Mouse (Mus musculus): ENCODE measurements around the gene Cuedc1. TPM values are rescaled to one million over a fixed set of nuclear protein-coding genes. Genes with fewer than 3 reads are reported as not detected.

Gene Cuedc1
- total RNA-seq (2021), result 10 to 100 TPM; 76.3 to 78.6 TPM
- long read RNA-seq, experiment 1, transcript Cuedc1-201 (11 exons, 3,180 nt), result major isoform, 7 of 72 reads
- long read RNA-seq, experiment 1, partial matches to known transcripts, result 10 of 72 reads
- long read RNA-seq, experiment 1, other reads (novel, unspliced or antisense), result 54 of 72 reads
- long read RNA-seq, experiment 2, transcript Cuedc1-201 (11 exons, 3,180 nt), result major isoform, 14 of 87 reads
- long read RNA-seq, experiment 2, partial matches to known transcripts, result 15 of 87 reads
- long read RNA-seq, experiment 2, other reads (novel, unspliced or antisense), result 57 of 87 reads

DNA sequence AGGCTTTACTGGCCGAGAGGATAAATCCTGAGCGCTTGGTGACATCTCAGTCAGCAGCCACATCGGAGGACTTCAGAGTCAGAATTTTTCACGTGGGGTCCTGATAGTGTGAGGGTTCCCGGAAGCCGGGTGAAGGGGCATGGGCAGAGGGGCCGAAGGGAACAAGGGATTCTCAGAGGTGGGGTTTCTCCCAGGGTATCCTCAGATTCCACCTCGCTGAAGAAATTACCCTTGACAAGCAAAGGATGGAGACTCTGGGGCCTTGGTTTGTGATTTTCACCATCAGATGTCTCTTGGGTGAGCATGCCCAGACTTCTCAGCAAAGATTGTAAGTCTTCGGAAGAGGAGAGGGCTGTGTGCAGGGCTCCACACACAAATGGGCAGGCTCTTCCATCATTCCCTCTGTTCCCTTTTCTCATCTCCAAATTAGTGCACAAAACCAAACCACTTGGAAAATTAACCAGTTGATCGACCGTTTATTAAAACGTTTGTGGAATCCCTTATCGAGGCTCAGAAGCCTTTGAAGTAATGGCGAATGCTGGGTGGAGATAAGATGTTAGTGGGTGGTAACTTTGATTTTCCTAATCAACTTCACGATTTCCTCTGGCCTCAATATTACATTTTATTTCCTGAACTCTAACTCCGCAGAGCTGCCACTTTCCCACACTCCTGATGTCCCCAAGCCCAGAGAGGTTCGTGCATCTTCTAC, at the start of gene Cuedc1:
TSS of gene Cuedc1 (plus strand) at position 38 of the 709 bp plus-strand sequence.
- no peak for DNase-seq

DNA sequence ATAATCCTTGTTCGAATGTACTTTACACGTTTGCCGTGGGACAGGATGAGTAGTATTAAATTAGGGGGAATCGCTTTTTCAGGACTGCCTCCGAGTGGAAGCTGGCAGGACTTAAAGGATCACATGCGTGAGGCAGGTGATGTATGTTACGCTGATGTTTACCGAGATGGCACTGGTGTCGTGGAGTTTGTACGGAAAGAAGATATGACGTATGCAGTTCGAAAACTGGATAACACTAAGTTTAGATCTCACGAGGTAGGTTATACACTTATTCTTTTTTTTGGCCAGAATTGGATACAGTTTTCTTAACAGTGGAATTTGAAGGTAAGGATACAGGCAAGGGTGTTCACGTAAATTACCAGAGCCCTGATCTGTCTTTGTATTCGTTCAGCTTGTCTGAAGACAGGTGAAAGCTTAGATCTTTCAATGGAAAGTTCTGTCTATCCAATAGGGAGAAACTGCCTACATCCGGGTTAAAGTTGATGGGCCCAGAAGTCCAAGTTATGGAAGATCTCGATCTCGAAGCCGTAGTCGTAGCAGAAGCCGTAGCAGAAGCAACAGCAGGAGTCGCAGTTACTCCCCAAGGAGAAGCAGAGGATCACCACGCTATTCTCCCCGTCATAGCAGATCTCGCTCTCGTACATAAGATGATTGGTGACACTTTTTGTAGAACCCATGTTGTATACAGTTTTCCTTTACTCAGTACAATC, 48.7 kb upstream of the Cuedc1 start:
- no peak for DNase-seq

DNA sequence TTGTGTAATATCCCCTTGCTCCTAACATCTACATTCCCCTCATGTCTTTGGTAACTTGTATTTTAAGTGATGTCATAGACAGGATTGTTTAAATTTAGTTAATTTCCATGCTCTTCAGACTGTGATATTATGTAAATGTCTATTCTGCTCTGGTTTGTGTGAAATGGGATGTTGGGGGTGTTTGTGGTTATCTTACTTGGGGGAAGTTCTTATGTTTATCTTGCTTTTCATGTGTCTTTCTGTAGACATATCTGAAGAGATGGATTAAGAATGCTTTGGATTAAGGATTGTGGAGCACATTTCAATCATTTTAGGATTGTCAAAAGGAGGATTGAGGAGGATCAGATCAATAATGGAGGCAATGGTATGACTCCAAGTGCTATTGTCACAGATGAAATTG, 48.1 kb upstream of the Cuedc1 start:
- no peak for DNase-seq

DNA sequence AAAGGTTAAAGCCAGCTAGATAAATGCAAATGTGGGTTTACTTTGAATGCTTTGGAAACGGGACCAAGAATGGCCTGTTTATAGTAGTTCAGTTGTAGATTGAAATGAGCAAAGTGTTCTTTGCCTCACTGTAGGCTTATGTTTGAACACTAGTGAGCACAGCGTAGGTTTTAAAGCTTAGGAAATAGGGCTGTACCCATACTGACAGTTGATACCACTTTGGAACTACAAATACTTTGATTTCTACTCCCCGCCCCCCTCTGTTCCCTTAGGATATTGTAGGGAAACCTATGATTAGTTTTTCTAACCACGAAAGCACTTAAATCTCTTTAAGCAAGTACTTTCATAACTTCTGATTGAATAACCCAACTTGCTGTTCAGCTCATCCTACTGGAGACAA, 45.2 kb upstream of the Cuedc1 start:
- no peak for DNase-seq

DNA sequence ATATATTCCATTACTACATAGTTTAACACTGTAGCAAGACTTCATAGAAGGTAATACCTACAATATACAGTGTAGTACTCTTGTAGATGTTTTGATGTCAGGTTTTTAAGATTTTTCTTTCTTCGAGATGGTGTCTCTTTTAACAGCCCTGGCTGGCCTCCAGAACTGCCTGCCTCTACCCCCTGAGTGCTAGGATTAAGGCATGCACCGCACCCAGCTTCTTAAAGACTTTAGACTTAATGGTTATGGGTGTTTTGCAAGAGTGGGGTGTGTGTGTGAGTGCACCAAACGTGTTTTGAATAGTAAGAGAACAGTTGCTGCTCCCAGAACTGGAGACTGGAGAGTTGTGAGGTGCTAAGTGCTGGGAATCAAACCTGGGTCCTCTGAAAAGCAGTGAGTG, 44.0 kb upstream of the Cuedc1 start:
- DNase-seq, result no peak

DNA sequence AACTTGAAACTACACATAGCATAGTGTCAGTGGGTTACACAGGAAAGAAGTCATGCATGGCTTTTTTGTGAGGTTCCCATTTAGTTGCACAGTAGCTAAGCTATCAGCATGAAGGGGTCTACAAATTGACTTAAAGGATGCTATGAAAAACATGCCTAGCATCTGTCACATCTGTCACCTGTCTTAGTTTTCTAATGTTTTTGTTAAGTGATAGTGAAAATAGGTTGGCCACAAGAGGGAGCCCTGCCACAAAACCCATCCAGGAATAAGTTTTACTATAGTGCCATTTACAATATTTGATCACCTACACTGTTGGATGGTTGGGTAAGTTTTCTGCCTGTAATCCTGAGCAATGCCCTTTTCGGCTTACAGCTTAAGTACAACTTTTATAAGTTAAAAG, 43.3 kb upstream of the Cuedc1 start:
- no peak for DNase-seq

DNA sequence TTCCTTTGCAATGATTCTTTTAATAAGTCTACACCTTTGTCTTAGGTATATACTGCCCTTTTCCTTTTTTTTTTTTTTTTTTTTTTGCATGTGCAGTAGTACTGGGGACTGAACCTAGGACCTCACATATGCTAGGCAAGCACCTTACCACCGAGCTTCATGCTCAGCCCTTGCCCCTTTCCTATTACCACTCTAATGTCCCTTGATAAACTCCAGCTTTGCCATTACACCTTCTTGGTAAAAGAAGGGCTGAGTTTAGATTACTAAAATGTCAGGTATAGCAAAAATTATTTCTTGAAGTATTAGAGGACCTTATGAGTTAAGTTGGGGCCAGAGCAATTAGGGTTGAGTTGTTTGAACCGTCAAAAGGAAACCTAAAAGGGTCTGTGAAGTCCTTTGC, 42.1 kb upstream of the Cuedc1 start:
- no peak for DNase-seq

DNA sequence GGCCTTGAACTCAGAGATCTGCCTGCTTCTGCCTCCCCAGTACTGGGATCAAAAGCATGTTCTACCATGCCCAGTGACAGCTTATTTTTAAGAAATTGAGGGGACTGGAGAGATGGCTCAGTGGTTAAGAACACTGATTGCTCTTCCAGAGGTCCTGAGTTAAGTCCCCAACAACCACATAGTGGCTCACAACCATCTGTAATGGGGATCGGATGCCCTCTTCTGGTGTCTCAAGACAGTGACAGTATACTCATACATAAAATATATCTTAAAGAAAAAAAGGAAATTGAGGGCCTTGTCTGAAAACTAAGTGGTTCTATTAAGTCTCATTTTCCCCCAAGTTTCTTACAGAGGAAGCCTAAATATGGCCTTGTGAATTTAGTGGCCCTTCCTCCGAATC, 40.1 kb upstream of the Cuedc1 start:
- DNase-seq, result no peak

DNA sequence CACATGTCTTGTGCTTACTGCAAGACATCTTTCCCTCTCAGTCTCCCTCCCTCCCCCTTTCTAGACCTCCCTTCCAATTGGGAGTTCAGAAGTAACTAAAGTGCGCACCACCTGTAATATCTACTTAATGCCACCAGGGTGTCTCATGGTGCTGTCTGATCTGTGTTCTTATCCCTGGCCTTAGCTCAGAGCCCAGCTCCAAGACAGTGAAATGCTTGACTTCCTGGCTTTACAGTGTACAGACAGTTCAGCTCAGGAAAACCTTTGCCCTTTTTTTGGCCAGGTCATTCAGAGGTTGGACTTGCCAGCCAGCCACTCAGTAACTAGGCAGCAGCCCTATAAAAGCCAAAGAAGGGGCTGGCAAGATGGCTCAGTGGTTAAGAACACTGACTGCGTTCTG, 38.7 kb upstream of the Cuedc1 start:
- DNase-seq, result peak; percentile 63

DNA sequence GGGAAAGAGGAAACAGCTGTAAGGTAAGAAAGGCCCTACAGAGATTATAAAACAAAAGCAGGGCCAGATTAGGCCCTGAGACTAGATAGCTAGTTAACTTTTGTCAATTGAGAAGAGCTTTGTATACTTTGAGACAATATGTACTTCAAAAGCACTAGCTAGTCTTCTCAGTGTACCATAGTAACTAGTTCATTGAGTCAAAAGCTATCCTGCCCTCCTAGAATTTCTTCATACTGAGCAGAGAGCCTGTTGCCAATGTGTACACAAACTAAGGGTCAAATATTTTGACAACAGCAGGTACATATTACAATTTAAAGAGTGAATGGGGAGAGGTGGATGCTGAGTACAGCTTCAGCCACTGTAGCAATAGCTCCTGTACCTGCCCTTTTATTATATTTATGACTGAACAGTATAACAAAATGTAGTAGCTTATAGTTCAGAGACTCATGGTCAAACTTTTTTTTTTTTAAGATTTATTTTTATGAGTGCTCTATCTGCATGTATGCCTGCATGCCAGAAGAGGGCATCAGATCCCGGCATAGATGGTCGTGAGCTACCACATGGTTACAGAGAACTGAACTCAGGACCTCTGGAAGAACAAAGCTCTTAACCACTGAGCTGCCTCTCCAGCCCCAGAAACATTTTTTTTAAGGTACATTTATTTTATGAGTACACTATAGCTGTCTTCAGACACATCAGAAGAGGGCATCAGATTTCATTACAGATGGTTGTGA, 35.8 kb upstream of the Cuedc1 start:
- DNase-seq, result no peak

DNA sequence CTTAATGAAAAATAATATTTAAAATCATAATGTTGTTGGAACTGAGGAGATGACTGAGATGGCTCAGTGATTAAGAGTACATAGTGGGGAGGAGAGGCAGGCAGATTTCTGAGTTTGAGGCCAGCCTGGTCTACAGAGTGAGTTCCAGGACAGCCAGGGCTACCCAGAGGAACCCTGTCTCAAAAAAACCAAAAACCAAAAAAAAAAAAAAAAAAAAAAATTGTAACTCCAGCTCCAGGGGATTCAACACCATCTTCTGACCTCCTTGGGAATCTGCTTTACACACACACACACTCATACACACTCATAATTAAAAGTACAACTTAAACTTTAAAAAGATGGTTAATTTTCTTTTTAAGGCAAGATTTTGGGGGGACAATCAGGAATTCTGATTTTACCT, 32.1 kb upstream of the Cuedc1 start:
- DNase-seq, result no peak

DNA sequence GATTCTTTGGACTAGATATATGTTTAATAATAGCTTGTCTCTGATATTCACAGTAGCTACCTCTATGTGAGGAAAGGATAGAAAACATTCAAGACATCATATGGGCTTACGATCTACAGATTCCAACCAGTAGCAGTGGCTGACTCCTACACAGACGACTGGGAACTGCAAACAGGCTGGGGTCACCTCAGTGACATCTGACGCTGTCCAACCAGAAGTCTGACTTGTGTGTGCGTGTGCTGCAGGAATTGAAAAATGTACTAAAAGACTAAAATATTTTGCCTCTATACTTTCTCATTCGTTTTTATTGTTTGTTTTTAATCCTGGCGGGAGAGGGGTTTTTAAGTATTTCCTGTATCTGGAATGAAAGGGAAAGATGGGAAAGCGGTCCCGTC, 30.7 kb upstream of the Cuedc1 start:
- DNase-seq, result no peak

DNA sequence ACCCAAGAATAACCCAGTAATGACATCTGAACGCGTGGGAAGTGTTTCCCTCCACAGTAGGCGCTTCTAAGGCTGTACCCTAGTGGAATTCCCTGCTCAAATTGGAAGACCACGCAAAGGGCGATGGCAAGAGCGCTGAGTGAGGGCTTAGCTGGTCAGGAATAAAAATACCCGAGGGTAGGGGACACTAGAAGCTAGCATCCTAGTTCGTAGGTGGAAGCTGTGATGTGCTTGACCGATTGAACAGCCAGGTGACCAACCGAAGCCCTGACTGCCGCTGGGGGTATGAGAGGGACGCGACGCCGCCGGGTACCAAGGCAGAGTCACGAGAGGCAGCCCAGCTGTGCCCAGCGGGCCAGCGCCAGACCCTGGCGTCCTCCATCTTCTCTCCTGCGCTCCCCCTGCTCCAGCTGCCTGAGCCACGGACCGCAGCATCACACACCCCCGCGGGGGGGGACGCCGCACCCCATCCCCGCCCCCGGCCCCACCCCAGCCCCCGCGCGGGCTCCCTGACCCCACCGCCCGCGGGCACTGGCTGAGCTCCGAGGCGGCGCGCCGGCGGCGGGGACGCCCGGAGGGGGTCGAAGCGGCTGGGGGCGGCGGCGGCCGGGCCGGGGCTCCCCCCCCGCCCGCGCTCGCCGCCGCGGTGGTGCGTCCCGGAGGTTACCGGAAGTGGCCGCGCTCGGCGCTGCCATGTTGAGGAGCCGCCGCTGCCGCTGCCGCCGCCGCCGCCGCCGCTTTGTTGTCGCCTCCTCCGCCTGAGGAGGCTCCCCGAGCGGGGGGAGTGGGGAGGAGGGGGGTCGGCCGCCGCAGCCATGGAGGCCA, 30.1 kb upstream of the Cuedc1 start, which contains the start of gene Vezf1:
TSS of gene Vezf1 (plus strand) at position 694 of the 825 bp plus-strand sequence.
- peak; percentile 80 for DNase-seq

DNA sequence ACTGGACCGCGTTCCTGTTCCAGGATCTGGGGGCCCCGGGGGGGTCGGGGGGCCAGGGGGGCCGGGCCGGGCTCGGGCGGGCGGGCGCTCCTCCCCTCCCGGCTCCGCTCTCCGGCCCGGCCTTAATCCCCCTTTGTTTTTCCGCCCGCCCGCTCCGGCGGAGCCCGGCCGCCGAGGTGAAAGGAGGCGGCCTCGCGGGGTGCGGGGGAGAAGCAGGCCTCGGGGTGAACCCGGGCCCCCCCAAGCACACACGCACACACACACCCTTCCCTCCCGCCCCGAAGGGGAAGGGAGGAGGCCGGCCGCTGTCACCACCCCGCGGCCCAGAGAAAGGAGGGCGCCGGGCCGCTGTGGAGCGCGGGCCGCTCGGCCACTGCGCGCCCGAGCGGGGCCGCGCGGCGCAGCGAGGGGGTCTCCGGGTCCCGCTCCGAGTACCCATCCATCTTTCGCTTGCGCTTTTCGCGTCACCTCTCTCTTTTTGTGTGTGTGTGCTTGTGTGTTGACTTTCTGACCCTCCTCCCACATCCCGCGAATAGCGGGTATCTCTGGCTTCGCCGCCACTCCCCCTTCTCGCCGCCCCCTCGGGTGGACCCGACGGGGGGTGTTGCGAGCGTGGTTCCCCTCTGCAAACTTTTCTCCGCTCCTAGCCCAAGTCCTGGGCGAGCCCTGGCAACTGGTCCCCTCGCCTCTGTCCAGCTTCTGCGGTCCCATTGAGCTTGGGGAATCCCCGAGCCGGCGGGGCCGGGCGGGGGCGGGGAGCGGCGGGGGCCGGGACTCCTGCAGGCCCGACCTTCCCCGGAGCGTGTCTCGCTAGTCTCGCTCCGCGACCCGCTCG, 29.2 kb upstream of the Cuedc1 start:
- peak; percentile 80 for DNase-seq

DNA sequence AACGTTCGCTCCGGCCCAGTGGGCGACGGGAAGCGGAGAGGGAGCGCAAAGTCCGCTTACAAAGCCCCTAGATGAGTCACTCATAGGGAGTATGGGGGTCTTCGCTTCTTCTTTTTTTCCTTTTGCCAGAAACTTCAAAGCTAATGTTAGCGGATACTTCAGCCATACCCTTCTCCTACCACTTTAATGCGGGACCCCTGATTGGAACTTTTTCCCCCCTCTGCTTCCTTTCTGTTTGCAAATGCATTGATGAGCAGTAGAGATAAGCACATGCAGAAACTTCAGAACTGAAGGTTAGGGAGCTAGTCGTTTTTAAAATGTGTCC, 28.6 kb upstream of the Cuedc1 start:
- no peak for DNase-seq

DNA sequence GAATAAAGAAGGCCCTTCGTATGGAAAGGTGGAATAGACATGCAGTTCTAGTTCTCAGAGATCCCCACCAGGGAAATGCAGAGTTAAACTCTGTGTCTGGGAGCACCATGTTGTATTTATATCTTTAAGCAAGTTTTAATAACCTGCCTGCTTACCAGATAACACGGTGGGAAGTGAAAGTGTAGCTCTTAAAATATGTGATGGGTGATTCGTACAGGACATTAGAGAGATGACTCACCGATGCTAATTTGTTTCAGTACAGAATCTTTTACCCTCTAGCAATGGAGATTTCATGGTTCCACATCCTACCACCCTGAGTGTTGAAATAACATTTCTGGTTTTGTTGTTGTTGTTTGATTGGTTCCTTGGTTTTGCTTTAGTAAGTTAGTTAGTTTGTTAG, 27.5 kb upstream of the Cuedc1 start:
- no peak for DNase-seq

DNA sequence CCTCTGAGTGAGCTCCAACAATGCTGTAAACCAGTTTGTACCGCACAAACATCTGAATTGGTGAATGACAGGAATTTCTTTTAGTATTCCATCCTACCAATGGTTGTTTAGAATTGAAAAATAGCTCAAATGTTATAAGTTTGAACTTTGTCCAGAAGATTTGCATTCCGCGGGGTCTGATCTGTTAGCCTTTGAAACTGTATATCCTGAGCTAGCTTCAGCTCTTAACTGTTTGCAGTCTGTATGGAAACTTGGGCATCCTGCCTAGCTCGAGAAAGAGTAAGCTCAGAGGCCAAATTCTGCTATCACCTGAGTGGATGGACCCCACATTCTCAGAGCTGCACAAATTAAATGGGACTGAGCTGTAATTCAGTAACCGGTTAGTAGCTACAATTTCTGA, 26.7 kb upstream of the Cuedc1 start:
- DNase-seq, result no peak

DNA sequence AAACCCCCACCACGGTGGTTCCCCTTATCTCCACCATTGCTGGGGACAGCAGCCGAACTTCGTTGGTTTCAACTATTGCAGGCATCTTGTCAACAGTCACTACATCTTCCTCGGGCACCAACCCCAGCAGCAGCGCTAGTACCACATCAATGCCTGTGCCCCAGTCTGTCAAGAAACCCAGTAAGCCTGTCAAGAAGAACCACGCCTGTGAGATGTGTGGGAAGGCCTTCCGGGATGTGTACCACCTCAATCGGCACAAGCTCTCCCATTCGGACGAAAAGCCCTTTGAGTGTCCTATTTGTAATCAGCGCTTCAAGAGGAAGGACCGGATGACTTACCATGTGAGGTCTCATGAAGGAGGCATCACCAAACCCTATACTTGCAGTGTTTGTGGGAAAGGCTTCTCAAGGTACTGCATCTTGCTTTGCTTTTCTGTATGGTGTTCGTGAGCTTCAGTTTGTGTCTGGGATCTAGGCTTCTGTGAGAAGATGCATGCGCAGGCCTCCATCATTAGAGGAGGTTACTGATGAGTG, 24.4 kb upstream of the Cuedc1 start:
- no peak for DNase-seq

DNA sequence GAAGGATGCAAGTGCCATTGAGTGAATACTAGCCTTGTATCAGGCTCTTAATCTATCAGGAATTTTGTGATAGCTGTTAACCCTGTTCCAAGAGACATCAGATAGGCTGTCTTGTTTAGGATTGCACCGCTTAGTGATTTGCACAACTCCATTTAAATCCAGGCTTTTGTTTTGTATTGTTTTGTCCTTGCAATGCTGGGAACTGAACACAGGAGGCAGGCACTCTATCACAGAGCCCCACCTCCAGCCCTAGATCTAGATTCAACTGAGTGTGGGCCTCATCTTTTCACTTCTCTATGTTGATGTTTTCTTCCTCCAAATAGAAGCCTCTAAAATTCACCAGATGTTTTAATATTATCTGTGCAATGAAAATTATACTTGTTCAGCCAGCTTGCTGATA, 22.2 kb upstream of the Cuedc1 start:
- DNase-seq, result no peak

DNA sequence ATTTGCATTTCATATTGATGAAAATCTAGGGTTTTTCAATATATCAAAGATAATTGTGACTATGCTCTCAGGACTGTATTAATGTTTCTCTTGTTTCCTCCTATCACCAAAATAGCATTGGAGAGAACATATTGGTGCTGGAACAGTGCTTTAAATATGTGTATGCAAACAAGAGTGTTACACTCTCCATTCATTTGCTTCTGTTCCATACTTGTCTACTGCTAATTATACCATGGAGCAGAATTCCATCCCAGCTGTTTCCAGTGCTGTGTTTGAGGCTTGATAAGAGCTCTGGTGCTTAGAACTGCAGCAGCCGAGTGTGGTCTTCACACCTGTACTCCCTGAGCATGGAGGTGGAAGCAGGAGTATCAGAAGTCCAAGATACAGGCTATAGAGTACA, 21.5 kb upstream of the Cuedc1 start:
- no peak for DNase-seq

DNA sequence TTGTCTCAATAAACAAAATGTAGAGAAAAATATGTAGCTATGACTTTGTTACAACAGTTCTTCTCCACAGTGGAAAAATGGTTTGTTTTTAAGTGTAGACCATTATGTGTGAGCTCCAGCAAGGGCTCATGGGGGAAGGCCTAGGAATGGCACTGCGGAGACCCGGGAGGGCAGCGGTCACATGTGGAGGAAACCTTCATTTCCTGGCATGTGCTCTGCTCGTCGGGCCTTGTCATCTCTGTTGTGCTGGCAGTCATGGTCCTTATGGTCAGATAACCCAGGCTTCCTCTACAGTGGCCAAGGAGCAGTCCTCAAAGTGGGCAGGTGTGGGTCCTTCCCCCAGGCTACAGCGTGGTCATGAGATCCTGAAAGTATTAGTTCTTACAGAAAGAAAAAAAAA, 14.2 kb upstream of the Cuedc1 start:
- no peak for DNase-seq

Data from gastrocnemius, postnatal 25 days (tissue).